Mouse (Mus musculus) cerebellum, adult 2 months (tissue): ENCODE results near the gene Bbx.

Source experiments
- CTCF ChIP-seq: fragments of 200-500 bp; IDR thresholded peaks from 2 replicates; pipeline ENCODE4 v1.5.1; 2011; ENCODE audit warnings: low read depth, mild to moderate bottlenecking, control low read depth, low read length, moderate library complexity, borderline replicate concordance; ENCODE audit not compliant: insufficient read depth
- POLR2A ChIP-seq: fragments of 200-500 bp; IDR thresholded peaks from 2 replicates; pipeline ENCODE4 v1.6.1; 2011; ENCODE audit warnings: low read length, control low read depth, borderline replicate concordance; ENCODE audit not compliant: insufficient read depth

DNA sequence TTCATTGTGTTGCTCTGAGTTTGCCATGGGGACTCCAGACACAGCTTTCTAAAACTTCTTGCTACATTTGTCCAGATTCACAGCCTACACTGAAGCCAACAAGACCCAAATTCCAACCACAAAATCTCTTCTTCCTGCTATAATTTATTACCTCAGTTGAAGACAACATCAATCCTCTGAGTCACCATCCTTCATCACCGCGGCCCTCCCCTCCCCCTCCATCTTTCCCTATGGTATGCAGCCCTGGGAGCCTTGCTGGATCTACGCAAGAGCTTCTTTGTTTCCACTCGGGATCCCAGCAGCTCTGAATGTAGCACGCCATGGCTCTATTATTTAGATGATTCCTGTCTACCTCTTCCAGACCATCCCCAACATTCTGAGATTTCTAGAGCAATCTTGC, 49.2 kb upstream of the Bbx start:
- TF ChIP-seq CTCF (no peak), POLR2A (no peak)
